Mouse (Mus musculus): ENCODE results near the gene Cldn13. TPM values are rescaled to one million over a fixed set of nuclear protein-coding genes. Genes with fewer than 3 reads are reported as not detected.

The Cldn13 gene
- total RNA-seq, 2 experiments from 2014 or later, result not detected

DNA sequence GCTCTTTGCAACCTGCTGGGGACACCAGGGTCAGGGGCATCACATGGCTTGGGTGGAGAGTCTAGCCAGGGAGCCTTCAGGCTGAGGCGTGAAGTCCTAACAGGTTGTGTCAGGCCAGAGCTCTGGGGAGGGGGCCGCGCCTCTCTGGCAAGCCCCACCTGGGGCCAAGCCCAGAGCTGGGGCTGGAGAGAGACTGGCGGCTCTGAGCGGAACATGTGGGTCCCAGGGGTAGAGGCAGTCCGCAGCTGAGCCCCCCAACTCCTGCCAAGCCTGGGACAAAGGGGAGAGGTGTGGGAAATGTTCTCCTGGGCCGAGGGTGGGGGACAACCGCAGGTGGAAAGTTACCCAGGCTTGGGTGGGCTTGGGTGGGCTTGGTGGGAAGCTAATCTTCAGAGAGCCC, 18.4 kb downstream of the Cldn13 start:
- DNase-seq (ENCODE audit: low spot score in 2 of 2), result no peak

DNA sequence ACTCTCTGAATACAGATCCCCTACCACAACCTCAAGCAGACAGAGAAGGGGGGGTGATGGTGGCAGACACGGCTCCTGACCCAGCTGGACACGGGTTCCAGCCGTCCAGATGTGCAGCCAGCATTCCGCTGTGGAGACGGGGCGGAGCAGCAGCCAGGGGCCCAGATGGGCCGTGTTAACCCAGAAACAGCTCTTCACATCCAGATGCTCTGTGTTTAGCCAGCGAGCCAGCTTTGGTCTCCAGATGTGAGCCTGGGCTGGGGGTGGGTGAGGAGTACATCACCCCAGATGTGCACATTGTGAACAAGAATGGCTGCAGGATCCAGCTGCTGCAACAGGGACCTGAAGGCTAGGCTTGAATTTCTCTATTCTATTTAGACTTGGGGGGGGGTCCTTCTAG, 20.0 kb downstream of the Cldn13 start:
- no peak for DNase-seq (ENCODE audit: low spot score in 2 of 2)

DNA sequence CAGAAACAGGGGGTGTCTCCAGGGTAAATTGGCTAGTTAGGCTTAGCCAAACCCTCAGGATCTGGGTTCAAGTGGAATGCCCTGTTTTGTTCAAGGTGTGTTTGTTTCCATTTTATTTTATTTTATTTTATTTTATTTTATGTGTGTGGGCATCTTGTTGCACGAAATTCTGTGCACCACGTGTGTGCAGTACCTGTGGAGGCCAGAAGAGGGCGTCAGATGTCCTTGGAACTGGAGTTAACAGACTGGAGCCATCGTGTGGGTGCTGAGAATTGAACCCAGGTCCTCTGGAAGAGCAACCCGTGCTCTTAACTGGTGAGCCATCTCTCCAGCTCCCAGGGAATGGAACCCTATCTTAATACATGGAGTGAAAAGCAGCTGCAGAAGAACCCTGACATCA, 22.6 kb downstream of the Cldn13 start:
- DNase-seq (ENCODE audit: low spot score in 2 of 2), result no peak

DNA sequence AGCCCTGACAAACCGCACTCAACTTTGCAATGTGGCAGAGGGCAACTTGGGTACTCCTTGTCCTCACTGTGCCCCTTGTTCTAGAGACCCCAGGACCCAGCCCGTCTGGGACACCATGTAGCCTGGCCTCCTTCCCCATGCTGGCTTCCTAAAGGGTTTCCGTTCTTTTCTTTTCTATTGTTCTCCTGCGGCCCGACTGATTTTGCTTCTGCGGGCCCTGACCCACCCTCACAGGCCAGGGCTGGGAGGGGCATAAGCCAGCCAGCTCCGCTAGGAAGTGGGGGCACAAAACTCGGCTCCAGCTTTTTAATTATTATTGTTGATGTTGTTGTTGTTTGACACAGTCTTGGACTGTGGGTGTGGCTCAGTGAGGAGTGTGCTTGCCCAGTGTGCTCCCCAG, 23.8 kb downstream of the Cldn13 start:
- DNase-seq (ENCODE audit: low spot score in 2 of 2), result no peak

DNA sequence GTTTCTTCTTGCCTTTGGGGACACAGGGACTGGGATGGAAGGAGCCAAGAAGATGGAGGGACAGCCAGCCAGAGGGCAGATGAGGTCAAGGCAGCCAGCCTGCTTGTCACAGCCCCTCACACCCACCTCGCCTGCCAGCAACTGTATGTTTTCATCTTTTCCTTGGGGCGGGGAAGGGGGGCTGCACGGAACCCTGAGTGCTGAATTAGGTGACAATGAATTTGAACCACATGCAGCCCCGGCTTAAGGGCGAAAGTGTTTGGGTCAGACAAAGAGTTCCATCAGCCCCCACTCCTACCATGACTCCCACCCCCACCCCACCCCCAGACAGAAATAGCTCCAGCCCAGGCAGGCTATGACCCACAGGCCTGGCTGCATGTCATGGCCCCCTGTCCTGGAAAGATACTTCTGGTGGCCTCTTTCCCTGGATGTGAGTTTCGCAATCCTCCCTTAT, 24.7 kb downstream of the Cldn13 start:
- DNase-seq (ENCODE audit: low spot score in 2 of 2), result no peak

DNA sequence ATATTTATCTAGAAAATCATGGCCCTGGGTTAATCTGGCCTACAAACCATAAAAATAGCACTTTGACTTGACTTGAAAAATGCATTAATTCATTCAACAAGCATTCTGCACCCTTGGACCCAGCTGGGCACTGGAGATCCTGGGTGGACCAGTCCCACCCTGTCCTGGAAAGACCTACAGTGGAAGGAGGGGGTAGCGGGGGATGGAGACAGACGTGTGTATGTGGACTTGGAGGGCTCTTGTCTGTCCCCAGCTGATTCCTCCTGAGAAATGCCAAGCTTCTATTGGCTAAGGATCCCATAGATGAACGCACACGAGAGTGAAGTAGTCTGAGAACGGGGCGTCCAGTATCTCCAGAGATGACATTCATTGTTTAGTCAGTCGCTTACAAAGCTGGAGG, 26.8 kb downstream of the Cldn13 start:
- DNase-seq (ENCODE audit: low spot score in 2 of 2), result no peak

GRCm38 (mm10) chr5:134887447-134888335, 27.6 kb downstream of the Cldn13 start:
- no peak for DNase-seq (ENCODE audit: low spot score in 2 of 2)

GRCm38 (mm10) chr5:134883077-134883476, 32.2 kb downstream of the Cldn13 start:
- DNase-seq (ENCODE audit: low spot score in 2 of 2), result no peak

- DNase-seq (ENCODE audit: low spot score in 2 of 2), result no peak
Measured at GRCm38 (mm10) chr5:134876801-134877200, 38.5 kb downstream of the Cldn13 start.

DNA sequence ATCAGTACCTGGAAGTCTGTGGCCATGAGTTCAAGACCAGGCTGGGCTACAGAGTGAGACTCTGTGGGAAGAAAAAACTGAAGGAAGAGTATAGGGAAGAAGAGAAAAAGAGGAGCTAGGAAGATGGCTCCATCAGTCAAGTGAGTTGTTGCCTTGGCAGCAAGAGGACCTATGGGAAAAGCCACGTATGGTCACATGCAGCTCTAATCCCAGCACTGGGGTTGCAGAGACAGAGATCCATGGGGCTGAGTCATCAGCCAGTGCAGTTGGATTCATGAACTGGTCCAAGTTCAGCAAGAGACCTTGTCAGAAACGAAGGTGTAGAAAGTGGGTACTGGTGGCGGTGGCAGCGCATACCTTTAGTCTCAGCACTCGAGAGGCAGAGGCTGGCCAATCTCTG, 40.1 kb downstream of the Cldn13 start:
- DNase-seq (ENCODE audit: low spot score in 2 of 2), result no peak

- DNase-seq (ENCODE audit: low spot score in 2 of 2), result peak; percentile 68 to 70
Measured at GRCm38 (mm10) chr5:134873956-134874879, 41.1 kb downstream of the Cldn13 start.

DNA sequence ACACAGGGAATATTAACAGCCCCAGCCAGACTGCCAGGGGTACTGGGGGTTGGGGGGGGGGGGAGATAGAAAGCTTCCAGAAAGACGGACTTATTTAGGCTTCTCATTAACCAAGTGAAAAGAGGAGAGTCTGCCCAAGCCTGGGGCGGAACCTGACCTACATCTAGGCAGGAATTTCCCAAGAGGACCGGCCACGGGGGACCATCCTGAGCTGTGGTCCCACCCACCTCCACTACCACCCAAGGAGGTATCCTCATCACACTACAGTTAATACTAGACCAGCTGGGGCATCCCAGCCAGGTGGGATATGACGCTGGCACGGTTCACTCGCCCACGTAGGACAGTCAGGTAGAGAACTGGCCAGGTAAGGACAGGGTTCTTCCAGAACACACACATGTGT, 42.3 kb downstream of the Cldn13 start:
- no peak for DNase-seq (ENCODE audit: low spot score in 2 of 2)

DNA sequence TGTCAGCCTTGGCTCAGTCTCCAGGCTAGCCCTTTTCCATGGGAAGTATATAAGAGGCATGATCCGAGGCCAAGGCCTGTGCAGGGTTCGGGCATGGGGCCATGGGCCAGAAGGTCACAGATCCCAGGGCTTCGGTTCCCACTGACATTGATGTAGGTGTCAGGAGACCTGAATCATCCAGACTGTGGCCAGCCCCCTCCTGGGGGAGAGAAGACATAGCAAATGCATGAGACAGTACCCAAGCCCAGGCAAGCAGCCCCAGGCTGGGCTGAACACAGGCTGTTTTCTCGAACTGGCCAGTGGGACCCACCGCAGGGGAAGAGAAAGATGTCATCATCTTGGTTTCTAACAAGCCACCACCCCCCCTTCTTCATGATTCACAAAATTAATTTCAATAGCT, 42.7 kb downstream of the Cldn13 start:
- no peak for DNase-seq (ENCODE audit: low spot score in 2 of 2)

DNA sequence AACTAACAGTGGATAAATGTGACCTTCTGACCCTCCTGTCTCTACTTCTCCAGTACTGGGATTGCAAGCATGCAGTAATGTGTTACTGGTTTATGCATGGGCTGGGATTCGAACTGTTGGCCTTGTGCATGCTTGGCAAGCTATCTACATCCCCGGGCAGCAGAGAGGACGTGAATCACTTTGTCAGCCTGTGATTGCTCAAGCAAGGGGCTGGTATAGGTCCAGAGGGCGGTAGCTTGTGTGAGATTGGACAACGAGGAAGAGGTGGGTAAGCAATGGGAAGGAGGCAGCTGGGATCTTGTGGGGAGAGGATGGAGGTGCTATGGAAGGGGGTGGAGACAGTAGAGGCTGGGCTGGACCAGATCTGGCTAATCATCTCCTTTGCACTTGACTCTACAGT, 46.8 kb downstream of the Cldn13 start:
- DNase-seq (ENCODE audit: low spot score in 2 of 2), result no peak

- DNase-seq (ENCODE audit: low spot score in 2 of 2), result no peak
Measured at GRCm38 (mm10) chr5:134867320-134868144, 47.8 kb downstream of the Cldn13 start.

DNA sequence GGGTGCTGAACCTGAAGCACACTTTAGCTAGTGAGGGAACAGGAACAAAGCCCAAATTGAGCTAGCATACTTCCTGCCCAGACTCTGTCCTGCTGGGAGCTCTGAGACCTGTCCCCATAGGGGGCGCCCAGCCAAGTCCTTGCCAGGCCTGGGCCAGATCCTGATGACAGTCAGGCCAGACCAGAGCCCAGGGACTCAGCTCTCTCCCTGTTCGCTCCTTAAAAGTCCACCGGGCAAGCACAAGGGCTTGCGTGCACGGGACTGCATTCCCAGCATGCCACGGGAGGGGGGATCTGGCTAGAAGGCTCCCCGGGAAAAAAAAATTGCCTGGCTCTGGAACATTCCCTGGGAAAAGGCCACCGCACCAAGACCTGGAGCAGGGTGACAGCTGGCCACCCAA, 50.2 kb downstream of the Cldn13 start:
- DNase-seq (ENCODE audit: low spot score in 2 of 2), result peak; percentile 43 to 53

Other genes starting within 250 kb of the Cldn13 start
- gene Limk1, start 226.9 kb downstream of the Cldn13 start, total RNA-seq (2021), result 10 to 100 TPM; 59.1 to 67.5 TPM
- 10 to 100 TPM; 94.0 to 99.5 TPM for gene Eln, start 168.2 kb downstream of the Cldn13 start, total RNA-seq (2021)
- gene Tmem270, start 8.8 kb downstream of the Cldn13 start, total RNA-seq (2021), result not detected
- 10 to 100 TPM in 1 of 2 experiments, 1 to 10 TPM in 1; 9.3 to 10.8 TPM for gene Mettl27, start 16.8 kb upstream of the Cldn13 start, total RNA-seq (2021)
- gene Cldn4, start 31.4 kb upstream of the Cldn13 start, total RNA-seq (2021), result not detected
- 1 to 10 TPM; 3.5 to 5.2 TPM for gene Cldn3, start 70.7 kb upstream of the Cldn13 start, total RNA-seq (2021)
- gene Abhd11, start 93.6 kb upstream of the Cldn13 start, total RNA-seq (2021), result 10 to 100 TPM; 41.1 to 49.2 TPM
- 100 to 1,000 TPM; 182 to 196 TPM for gene Stx1a, start 108.0 kb upstream of the Cldn13 start, total RNA-seq (2021)
- 10 to 100 TPM; 35.5 to 38.0 TPM for gene Dnajc30, start 148.7 kb upstream of the Cldn13 start, total RNA-seq (2021)
- gene Bud23, start 149.4 kb upstream of the Cldn13 start, total RNA-seq (2021), result 10 to 100 TPM; 49.8 to 54.7 TPM
- 10 to 100 TPM; 31.7 to 34.8 TPM for gene Vps37d, start 162.7 kb upstream of the Cldn13 start, total RNA-seq (2021)
- gene Mlxipl, start 174.4 kb upstream of the Cldn13 start, total RNA-seq (2021), result 1 to 10 TPM; 3.6 to 4.4 TPM
- 10 to 100 TPM; 23.0 to 23.7 TPM for gene Tbl2, start 234.1 kb upstream of the Cldn13 start, total RNA-seq (2021)

Data from layer of hippocampus, postnatal 10 days (tissue).